Mouse (Mus musculus) kidney, postnatal 0 days (tissue): ENCODE measurements around the gene Csn1s2a. TPM values are rescaled to one million over a fixed set of nuclear protein-coding genes. Genes with fewer than 3 reads are reported as not detected.

ENCODE experiments used
- ATAC-seq: fragments of 200-750 bp; cut with Nextera tagmentation; replicated peaks from 2 replicates; pipeline ENCODE4 v1.8.0; 2017; ENCODE audit warnings: low read depth, moderate number of reproducible peaks, moderate TSS enrichment, moderate library complexity; ENCODE audit not compliant: low FRiP score
- DNase-seq: peaks from one replicate; pipeline ENCODE4 v3.0.0-alpha.2; 2016; ENCODE audit warnings: low spot score
- H3K27ac ChIP-seq: fragments of 300-500 bp; sonication (generic); 2 replicates; pipeline ENCODE4 v1.5.1; 2014; ENCODE audit warnings: mild to moderate bottlenecking
- H3K27me3 ChIP-seq: fragments of 300-500 bp; sonication (generic); 2 replicates; pipeline ENCODE4 v1.6.1; 2014; ENCODE audit warnings: low read length, mixed read lengths; ENCODE audit not compliant: insufficient read depth
- H3K36me3 ChIP-seq: fragments of 300-500 bp; sonication (generic); 2 replicates; pipeline ENCODE4 v1.6.1; 2014; ENCODE audit warnings: low read length, mixed read lengths; ENCODE audit not compliant: insufficient read depth
- H3K4me1 ChIP-seq: fragments of 300-500 bp; sonication (generic); replicated peaks from 2 replicates; pipeline ENCODE4 v1.6.1; 2014; ENCODE audit warnings: antibody characterized with exemption, low read length, mixed read lengths; ENCODE audit not compliant: insufficient read depth
- H3K4me2 ChIP-seq: fragments of 300-500 bp; sonication (generic); 2 replicates; pipeline ENCODE4 v1.6.1; 2014; ENCODE audit warnings: mild to moderate bottlenecking, low read length, moderate library complexity, mixed read lengths
- H3K4me3 ChIP-seq: fragments of 300-500 bp; sonication (generic); replicated peaks from 2 replicates; pipeline ENCODE4 v1.5.1; 2014; ENCODE audit warnings: low read depth, low read length
- H3K9ac ChIP-seq: fragments of 300-500 bp; sonication (generic); 2 replicates; pipeline ENCODE4 v1.6.1; 2014; ENCODE audit warnings: low read depth, low read length
- H3K9me3 ChIP-seq: fragments of 300-500 bp; sonication (generic); replicated peaks from 2 replicates; pipeline ENCODE4 v1.6.1; 2016; ENCODE audit warnings: low read length, inconsistent platforms, mixed read lengths
- CTCF ChIP-seq: IDR thresholded peaks from 2 replicates; pipeline ENCODE4 v1.5.1; 2016; ENCODE audit warnings: antibody characterized with exemption, low read depth, mild to moderate bottlenecking, moderate library complexity
- WGBS: fragments of 180-500 bp; shearing (Covaris S2); extraction: QIAGEN DNeasy Blood & Tissue Kit; methylation state at CpG from one replicate; pipeline ENCODE4 v1.1.7; 2014; 5-methylcytosine and 5-hydroxymethylcytosine counted together
- polyA plus RNA-seq: library from polyadenylated mRNA; unstranded; fragments of >200 nt; fragmentation: Nextera tagmentation; extraction: Ambion mirVana; gene quantifications from 2 replicates; pipeline ENCODE4 v1.2.1, GENCODE M21; 2015

The Csn1s2a gene
- polyA plus RNA-seq, 1 experiment from 2014 or later, result not detected

DNA sequence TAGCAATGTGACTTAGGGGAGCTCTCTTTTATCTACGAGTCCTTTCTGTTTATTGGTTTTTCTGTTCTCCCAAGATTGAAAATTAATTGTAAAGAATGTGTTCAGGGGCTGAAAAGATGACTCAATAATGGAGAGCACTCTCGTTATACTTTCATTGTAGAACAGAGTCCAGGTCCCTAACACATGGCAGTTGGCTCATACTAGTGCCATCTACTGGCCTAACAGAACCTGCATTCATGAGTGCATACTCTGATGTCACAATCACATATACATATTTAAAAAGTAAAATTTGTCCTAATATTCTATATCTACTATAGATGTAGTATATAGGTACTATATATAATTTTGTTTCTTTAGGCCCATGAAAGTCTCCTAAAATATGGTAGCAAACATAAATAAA, 34.9 kb downstream of the Csn1s2a start:
- Histone ChIP-seq H3K27me3 (no peaks in the 10 kb centered on the region), H3K4me2 (no peak overlapping the region), H3K36me3 (no peaks in the 10 kb centered on the region), H3K4me3 (no peak overlapping the region), H3K27ac (no peak overlapping the region), H3K4me1 (no peaks in the 10 kb centered on the region), H3K9ac (no peak overlapping the region), H3K9me3 (no peaks in the 10 kb centered on the region)
- peak; percentile 4 for DNase-seq
- ATAC-seq, result no peak
- 65% methylated on average over 2 of the region's 2 CpGs for whole genome bisulfite sequencing
- TF ChIP-seq CTCF, result peak; percentile 20; the same call in 1 of the 2 replicates

DNA sequence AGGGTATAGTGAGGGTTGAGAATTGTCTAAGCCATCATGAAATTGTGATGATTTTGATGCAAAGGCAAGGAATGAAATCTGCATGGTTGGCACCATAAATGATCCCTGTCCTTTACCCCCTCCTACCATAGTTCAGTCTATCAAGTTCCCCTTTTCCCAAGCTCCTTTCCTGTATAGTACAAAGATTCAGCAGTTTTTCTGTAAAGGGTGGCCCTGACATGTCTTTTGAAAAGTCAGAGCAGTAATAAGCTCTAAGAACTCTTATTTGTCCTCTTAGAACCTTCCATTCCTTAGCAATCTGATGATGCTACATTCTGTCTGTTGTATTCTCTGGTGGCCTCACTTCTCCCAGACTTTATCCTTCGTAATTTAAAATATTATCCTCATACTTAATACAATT, 51.0 kb downstream of the Csn1s2a start, which contains the start of gene Prr27:
Gene Prr27, plus strand, starts transcription at position 301 of the 400 bp plus-strand sequence.
- H3K4me3 ChIP-seq, result no peak within 1 kb of the TSS
- H3K4me2 ChIP-seq, result no peak within 1 kb of the TSS
- H3K36me3 ChIP-seq, result no peaks in the 10 kb centered on the region
- ATAC-seq (no peak), DNase-seq (no peak)
- no peak within 1 kb of the TSS for H3K27ac ChIP-seq
- no peaks in the 10 kb centered on the region for H3K4me1 ChIP-seq
- no peaks in the 10 kb centered on the region for H3K9me3 ChIP-seq
- no peak within 1 kb of the TSS for H3K9ac ChIP-seq
- no peak for TF ChIP-seq CTCF
- no peaks in the 10 kb centered on the region for H3K27me3 ChIP-seq
- 67% methylated on average over 1 of the region's 1 CpGs for WGBS

Other genes starting within 250 kb of the Csn1s2a start
- gene Sult1b1, start 236.4 kb upstream of the Csn1s2a start, polyA plus RNA-seq, result 6.8 and 8.0 TPM in 2 replicates
- gene Sult1d1, start 205.5 kb upstream of the Csn1s2a start, polyA plus RNA-seq, result 192 and 215 TPM in 2 replicates
- 0.65 and 0.78 TPM in 2 replicates for gene Sult1e1, start 183.0 kb upstream of the Csn1s2a start, polyA plus RNA-seq
- gene Csn1s1, start 108.4 kb upstream of the Csn1s2a start, polyA plus RNA-seq, result not detected in 2 replicates
- not detected in 2 replicates for gene Csn2, start 74.9 kb upstream of the Csn1s2a start, polyA plus RNA-seq
- gene Csn1s2b, start 33.5 kb downstream of the Csn1s2a start, polyA plus RNA-seq, result not detected in 2 replicates
- not detected in 2 replicates for gene Prr27, start 51.1 kb downstream of the Csn1s2a start, polyA plus RNA-seq
- 0.13 TPM in 1 of 2 replicates, not detected in the other for gene Odam, start 110.5 kb downstream of the Csn1s2a start, polyA plus RNA-seq
- 0.18 TPM in 1 of 2 replicates, not detected in the other for gene Csn3, start 151.0 kb downstream of the Csn1s2a start, polyA plus RNA-seq
- not detected in 2 replicates for gene 2310003L06Rik, start 194.9 kb downstream of the Csn1s2a start, polyA plus RNA-seq
- not detected in 2 replicates for gene Gm28434, start 194.9 kb downstream of the Csn1s2a start, polyA plus RNA-seq
- not detected in 2 replicates for gene Cabs1, start 204.9 kb downstream of the Csn1s2a start, polyA plus RNA-seq
- not detected in 2 replicates for gene Smr3a, start 228.0 kb downstream of the Csn1s2a start, polyA plus RNA-seq